Mouse (Mus musculus): ENCODE measurements around the gene Slc6a11.

Gene Slc6a11

DNA sequence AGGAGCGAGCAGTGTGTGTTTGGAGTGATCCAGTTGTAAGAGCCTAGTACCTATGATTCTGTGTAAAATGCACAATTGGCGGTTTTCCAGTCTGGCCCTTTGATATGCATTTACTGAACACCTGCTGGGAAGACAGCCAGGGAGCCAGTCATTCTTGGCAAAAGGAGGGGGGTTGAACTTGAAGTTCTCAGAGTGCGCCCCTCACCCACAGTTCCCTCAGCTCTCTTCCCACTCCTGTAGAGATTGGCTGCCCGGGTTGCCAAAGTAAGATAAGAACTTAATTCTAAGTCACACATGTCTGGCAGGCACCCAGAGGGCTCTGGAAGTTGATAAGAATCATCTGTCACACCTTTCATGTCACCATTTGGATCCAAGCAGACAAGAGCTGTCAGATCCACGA lies 133.4 kb downstream of the Slc6a11 start:
- DNase-seq (ENCODE audit: low spot score), result no peak

DNA sequence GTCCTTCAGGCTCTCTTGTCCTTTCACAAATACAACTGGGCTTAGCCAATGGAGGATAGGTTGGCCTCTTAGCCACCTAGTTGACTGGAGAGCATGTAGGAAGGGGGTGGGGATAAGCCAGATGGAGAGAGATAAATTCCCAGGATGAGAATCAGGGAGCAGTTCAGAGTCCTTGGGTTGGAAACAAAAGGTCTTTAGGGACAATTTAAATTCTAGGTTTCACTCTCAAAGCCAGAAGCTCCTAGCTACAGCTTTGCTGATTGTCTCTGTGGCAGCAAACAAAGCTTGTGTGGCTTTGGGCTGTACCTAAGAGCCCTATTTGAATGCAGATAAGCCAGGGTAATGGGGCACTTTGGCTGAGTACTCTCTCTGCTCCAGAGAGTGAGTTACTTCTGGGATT lies 135.2 kb downstream of the Slc6a11 start:
- no peak for DNase-seq (ENCODE audit: low spot score)

DNA sequence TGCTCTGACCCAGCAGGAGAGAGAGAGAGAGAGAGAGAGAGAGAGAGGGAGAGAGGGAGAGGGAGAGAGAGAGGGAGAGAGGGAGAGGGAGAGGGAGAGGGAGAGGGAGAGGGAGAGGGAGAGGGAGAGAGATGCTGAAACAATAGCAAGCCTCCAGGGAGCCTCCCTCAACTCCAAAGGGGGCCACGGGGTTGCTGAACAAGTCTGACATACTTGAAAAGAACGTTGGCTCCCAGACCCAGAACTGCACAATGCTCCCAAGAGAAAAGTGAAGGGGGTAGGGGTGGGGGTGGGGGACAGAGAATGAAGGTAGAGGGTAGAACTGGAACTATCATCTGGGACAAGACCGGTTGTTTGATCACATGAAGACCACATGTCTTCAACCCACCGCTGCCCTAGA lies 136.9 kb downstream of the Slc6a11 start:
- no peak for DNase-seq (ENCODE audit: low spot score)

DNA sequence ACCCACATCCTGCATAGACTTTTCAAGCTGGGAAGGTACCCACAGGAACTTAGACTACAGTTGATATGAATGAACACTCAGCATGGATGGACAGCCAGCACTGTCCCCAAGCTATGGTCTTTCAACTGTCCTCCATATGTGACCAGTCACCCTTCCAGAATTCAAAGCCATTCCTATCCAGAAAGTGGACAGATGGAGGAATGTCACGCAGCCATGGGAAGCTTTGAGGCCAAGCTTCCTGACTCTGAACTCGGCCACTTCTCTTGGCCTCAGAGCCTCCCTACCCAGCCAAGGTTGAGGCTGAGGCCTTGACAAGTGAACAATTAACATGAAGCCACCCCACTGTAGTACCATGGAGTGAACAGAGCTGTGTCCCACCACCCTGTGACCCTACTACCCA lies 138.5 kb downstream of the Slc6a11 start:
- DNase-seq (ENCODE audit: low spot score), result no peak

DNA sequence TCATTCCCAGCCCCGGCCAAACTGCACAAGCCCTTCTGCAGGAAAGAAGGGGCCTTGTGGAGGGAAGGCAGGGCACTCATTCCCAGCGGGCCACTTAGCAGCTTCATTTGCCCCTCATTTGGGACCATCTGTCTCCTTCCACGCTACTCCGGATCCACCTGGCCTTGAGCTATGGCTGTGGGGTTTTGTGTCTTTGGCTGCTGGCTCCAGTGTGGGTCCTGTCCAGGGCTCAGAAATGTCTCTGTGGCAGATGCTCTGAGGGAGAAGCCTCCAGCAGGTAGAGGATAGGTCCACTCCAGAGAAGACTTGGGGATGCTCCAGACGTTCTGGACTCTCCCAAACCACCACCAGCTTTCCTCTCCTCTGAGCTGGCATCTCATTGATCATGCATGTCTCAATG lies 139.8 kb downstream of the Slc6a11 start:
- no peak for DNase-seq (ENCODE audit: low spot score)

DNA sequence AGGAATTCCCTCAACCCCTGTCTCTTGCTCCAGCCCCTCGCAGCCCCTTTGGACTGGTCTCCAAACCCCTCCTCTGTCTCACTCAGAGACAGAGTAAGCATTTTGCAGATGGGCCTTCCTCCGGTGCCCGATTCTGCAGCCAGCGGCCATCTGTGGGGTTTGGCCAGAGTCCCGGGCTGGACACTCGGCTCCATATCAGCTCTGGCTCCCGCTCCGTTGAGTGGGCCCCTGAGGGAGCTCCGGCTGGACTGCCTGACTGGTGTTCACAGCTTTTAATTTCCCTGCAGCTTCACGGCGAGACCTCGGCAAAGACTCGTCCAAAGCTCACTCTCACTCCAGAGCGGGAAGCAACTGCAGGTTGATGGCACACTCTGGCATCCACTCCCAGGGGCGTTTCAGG lies 141.2 kb downstream of the Slc6a11 start:
- no peak for DNase-seq (ENCODE audit: low spot score)

DNA sequence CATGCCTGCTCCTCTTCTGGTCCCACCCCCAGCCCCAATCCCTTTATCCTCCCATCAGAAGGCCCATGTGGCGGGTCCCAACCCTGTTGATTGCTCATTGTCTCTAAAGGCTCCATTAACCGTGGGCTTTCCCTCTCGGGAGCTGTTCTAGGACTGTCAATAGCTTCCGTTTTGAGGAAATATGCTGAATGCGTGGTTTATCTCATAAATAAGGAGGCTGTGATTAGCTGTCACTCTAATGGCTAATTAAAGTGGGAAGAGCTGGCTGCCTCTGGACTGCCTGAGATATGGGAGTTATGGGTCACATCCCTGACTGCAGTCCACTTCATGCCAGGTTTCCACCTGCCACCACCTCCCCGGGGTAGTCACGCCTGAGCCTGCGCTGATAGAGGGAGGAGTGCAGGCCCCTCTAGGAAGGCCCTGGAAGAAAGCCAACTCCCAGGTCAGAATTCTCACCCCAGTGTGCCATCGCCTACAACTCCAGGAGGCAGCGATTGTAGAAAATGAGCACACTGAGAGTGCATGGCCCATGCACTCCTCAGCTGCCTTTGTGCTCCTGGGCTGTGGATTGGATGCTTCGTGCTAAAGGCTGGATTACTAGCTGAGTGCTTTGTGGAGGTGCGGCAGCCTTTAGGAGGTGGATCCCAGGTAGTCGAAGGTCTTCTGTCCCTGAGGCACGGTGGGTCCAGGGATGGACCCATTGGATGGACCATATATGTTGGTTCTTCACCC lies 143.1 kb downstream of the Slc6a11 start:
- DNase-seq (ENCODE audit: low spot score), result no peak

DNA sequence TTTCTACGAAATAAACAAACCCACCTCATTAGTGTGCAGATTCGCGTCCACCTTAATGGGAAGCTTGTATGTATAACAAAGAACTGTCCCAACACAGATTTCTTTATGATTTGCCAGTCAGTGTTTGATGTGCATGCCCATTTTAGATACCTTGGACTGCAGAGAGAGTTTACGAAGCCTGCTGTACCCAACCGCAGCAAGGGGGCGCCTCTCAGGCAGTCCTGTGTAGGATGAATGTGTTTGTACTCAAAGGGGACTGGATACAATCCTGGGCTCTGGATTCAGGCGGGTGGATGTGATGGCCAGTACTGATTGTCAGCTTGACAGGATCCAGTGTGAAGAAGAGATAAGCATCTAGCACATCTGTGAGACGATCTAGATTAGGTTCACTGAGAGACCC lies 144.8 kb downstream of the Slc6a11 start:
- DNase-seq (ENCODE audit: low spot score), result no peak

DNA sequence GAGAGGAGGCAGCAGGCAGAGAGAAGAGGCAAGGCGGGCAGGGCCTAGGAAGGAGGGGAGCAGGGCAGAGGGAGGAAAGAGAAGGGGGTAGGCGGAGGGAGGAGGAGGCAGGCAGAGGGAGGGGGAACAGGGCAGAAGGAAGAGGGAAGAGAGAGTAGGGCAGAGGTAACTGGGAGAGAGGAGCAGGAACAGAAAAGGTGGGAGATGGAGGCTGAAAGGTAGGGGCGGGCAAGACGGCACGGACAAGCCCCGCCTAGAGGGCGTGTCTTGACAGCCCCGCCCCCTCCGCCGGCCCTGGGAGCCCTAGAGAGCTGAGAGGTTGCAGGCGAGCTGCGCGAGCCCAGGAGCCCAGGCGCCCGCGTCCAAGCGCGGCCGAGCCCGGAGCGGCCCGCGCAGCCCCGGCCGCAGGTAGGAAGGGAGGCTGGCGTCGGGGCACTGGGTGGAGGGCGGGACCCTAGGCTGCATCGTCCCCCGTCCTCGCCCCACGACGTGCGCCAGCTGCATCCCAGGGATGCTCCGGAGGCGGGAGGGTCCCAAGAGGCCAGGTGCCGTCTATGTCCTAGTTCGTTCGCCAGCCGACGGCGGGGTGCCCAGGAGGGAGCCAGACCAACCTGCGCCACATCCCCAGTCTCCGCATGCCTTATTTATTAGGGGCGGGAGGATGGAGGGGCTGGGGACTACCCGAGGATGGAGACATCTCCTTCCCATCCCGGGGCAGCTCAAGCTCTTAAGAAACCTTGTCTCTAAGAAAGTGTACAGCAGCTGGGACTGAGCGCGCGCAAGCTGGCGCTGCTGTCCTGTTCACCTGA lies 151.6 kb downstream of the Slc6a11 start, which contains the start of gene Slc6a1:
Slc6a1 (plus strand) TSS at position 167 of the 809 bp plus-strand sequence.
- no peak for DNase-seq (ENCODE audit: low spot score)

DNA sequence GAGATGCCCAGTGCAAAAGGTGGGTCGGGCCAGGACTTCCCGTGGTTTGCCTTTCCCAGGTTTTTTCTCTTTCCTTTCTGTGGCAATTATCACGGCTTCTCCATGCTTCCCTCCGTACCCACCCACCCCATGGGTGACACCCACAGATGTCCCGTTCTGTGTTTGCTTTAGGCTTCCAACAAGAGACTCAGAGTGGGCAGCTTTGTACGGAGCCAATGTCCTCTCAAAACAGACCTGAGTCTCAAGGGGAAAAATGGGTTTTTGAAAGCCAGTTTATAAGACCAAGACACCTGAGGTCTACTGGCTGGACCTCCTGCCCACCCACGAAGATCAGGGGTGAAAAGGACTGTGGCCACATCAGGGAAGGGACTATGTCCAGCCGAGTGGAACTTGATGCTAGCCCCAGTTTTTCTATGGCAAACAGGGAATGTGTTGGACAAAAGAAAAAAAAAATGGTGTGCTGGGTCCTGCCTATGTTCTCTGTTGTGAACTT lies 152.3 kb downstream of the Slc6a11 start:
- DNase-seq (ENCODE audit: low spot score), result no peak

DNA sequence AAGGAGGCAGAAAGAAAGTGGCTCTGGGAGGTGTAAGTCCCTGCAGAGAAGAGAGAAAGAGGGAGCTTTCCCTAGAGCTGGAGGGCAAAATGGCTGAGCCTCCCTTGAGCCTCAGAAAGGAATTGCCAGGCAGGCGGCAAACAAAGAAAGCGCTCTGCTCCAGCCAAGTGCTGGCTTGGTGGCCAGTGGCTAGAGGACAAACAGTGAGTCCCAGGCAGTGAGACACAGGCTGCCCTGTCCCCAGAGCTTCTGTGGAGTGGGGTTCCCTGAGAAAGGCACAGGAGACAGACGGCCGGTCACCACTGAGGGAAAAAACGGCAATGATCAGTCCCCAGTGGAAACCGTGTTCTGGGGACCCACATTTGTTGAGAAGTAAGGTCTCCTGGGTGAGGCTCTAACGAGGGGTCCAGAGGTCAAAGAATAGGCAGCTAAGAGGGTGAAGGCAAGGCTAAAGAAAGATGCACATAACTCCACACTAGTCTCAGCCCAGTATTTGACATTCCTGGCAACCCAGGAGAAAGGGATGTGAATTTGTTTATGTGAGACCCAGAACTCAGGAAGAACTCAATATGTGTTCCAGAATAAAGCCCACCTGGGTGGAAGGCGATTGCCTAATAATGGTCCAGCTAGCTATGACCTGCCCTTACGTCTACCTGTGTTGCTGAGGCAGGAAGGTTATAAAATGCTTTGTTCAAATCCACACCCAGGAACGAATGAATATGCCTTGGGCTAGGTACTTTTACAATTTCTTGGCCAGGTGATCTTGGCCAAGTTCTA lies 153.1 kb downstream of the Slc6a11 start:
- no peak for DNase-seq (ENCODE audit: low spot score)

DNA sequence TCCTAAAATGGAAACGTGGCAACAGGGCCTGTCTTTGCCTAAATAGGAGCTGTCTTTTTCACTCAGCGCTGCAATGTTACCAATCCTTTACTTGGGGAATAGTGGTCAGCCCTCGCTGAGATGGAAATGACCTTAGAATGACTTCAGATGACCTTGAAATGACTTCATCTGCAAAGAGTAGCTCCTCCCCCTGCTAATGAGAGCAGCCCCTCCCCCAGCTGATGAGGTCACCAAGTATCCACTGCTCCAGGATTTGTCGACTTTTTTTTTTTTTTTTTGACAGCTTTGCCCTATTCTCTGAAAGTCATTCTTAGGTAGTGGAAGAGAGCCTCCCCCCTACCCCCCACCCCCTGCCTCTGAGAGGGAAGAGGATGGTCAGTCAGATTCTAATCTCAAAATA lies 154.4 kb downstream of the Slc6a11 start:
- no peak for DNase-seq (ENCODE audit: low spot score)

DNA sequence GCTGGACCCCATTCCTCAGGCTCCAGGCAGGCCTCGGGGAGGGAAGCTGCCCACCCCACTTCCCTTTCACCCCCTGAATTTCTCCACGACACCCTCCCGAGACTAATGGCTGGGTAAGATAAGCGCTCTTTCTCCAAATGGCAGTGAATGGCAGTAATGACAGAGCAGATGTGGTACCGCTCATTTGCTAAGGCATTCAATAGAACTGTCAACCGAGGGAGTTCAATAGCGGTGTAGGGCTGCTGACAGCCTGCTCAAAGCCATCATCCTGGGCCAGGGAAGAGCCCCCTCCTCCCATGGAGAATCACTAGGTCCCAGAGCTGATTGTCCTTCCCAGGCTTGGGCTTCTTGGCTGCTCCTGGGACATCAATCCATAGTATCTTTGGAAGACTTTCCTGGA lies 158.1 kb downstream of the Slc6a11 start:
- DNase-seq (ENCODE audit: low spot score), result no peak

DNA sequence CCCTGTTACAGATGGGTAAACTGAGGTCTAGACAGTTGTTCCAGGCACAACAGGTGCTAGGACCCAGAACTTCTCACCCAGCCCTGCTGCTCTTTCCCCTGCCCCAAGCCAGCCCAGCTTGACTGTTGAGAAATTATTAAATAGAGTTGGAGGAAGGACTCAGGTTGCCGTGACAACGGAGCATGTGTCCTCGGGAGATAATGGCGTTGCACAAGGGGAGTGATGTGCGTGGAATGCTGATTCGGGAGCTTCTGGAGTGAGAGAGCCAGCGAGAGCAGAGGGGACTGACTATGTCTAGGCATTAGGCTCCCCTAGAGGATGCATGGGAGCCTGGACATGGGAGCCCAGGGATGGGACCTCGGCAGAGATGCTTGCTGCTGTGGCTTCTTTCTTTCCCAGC lies 159.1 kb downstream of the Slc6a11 start:
- DNase-seq (ENCODE audit: low spot score), result no peak

DNA sequence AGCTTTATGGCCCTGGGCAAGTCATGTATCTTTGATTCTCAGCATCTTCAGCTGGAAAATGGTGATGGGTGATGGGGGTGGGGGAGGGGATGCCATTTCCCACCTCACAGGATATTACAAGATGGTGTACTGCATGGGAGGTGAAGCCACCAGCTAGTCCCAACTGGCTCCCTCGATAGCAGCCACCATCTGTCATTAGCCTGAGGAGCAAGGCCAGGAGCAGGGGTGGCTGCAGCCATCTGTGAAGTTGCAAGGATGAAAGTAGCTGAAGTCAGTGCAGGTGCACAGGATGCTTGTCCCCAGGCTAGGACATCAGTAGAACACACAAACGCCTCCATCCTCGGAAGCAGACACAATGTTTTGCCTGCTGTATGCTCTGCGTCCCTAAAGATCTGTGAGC lies 159.9 kb downstream of the Slc6a11 start:
- DNase-seq (ENCODE audit: low spot score), result no peak

DNA sequence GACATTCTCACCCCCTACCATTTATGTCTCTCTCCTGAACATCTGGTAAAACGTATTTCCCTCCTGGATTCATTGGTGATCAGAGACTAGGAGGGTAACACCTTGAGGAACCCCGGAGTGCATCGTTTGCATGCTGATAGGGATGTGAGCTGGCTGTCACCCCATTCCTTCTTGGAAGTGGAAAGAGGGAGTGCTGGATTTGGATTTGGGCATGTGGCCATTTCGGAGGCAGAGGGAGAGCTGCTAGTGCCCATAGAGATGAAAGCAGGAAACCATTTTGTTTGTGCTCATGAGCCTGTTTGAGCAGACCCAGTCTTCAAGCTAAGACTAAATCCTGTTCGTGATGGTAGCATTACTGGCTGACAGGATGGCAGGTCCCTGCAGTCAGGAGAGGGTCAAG lies 160.4 kb downstream of the Slc6a11 start:
- no peak for DNase-seq (ENCODE audit: low spot score)

DNA sequence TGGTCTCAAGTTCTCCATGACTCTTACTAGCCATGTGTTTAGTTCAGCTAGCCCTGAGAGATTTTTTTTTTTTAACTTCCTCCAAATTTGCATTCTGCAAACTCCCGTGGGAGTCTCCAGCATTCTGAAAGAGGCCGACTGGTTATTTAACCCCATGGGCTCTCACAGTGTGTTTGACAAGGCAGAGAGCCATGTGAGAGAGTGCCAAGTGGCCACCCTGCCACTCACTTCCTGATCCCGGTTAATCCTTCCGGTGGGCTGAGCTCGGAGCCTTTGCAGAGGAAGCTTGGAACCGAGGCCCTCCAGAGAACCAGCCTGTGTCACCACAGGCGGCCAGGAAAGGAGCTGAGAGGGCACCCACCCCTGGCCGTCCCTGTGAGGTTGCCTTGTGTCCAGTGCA lies 162.5 kb downstream of the Slc6a11 start:
- no peak for DNase-seq (ENCODE audit: low spot score)

DNA sequence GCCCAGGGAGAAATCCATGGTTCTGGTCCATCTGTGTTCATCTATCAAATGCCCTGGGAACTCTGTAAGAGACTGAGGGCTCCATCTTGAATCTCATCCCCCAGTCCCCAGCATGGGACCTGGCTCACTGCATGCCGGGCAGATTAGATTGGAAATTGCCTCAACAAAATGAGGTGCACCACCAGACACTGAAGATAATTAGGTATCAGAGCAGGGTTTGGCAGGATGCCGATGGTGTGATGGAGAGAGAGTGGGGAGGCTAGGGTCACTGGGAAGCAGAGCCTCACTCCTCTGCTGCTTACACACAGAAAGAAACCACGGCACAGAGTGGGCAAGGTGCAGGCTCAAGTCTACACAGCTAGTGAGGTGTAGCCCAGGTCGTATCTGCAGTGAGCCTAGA lies 164.0 kb downstream of the Slc6a11 start:
- DNase-seq (ENCODE audit: low spot score), result no peak

DNA sequence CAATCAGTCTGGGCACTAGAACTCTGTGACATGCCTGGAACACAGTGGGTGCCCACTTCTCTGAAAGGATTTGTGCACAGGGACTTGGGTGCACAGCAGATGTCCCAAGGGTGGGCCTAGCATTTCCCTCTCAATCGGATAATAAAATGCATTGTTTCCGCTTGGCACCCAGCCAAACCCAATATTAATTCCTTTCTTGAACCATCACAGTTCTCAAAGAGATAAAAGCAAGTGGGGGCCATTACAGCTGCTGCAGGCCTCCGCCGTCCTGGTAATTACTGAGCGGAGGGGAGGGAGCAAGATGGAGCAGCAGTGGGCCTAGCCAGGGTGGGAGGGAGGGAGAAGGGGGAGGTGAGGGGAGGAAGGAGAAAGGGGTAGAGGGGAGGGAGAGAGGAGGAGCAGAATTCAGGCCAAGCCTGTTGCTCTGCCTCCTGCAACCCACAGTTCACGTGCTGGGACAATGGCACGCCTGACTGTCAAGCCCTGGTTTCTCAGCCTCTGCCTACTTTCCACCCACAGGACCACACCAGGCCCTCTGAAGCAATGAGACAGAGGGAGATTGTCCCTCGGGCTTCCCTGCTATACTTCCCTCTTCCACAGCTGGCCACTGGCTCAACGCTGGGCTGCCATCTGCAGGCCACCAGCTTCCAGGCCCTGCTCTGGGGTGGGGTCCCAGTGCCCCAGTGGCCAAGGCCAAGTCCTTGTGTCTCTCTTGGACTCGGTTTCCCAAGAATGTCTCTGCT lies 166.4 kb downstream of the Slc6a11 start:
- DNase-seq (ENCODE audit: low spot score), result no peak
